Mouse (Mus musculus): ENCODE data around the gene Maml3. TPM values are rescaled to one million over a fixed set of nuclear protein-coding genes. Genes with fewer than 3 reads are reported as not detected.

Maml3 gene
- polyA plus RNA-seq, 1 experiment from 2014 or later = 5.0 TPM

GRCm38 (mm10) chr3:51803903-51804302, 301.0 kb downstream of the Maml3 start:
- peaks cover 26% of the 10 kb centered on the region for H3K4me1 ChIP-seq (replicated peaks; ENCODE audit: control insufficient read depth, insufficient read depth, low read length)
- no peak for ATAC-seq

GRCm38 (mm10) chr3:51799650-51800049, 305.2 kb downstream of the Maml3 start:
- Histone ChIP-seq H3K4me3 (replicated peaks; ENCODE audit: low read length) (no peak overlapping the region), H3K9ac (replicated peaks; ENCODE audit: low read depth, low read length) (no peak overlapping the region), H3K9me3 (ENCODE audit: control insufficient read depth, low read length) (no peaks in the 10 kb centered on the region), H3K4me2 (ENCODE audit: low read length) (no peak overlapping the region), H3K36me3 (ENCODE audit: control insufficient read depth, insufficient read depth) (no peaks in the 10 kb centered on the region), H3K27me3 (replicated peaks; ENCODE audit: control insufficient read depth, insufficient read depth, low read length) (no peaks in the 10 kb centered on the region), H3K27ac (ENCODE audit: low read length) (no peak overlapping the region), H3K4me1 (replicated peaks; ENCODE audit: control insufficient read depth, insufficient read depth, low read length) (peaks cover 22% of the 10 kb centered on the region)
- 78% methylated on average over 9 of the region's 9 CpGs for WGBS
- no peak for ATAC-seq

More at GRCm38 (mm10) chr3:51803903-51804302, 301.0 kb downstream of the Maml3 start:
- Histone ChIP-seq H3K9ac (replicated peaks; ENCODE audit: low read depth, low read length) (no peak overlapping the region), H3K4me2 (ENCODE audit: low read length) (no peak overlapping the region), H3K27ac (ENCODE audit: low read length) (no peak overlapping the region), H3K4me3 (replicated peaks; ENCODE audit: low read length) (no peak overlapping the region), H3K36me3 (ENCODE audit: control insufficient read depth, insufficient read depth) (no peaks in the 10 kb centered on the region), H3K27me3 (replicated peaks; ENCODE audit: control insufficient read depth, insufficient read depth, low read length) (no peaks in the 10 kb centered on the region), H3K9me3 (ENCODE audit: control insufficient read depth, low read length) (no peaks in the 10 kb centered on the region)
- 57% methylated on average over 6 of the region's 6 CpGs for whole genome bisulfite sequencing

- 0 out of 2 replicates have a peak overlapping the region, but pooled peaks have one; percentile 36 for H3K9ac ChIP-seq (replicated peaks; ENCODE audit: low read depth, low read length)
- peak overlapping the region; percentile 37 for H3K4me2 ChIP-seq (ENCODE audit: low read length)
- H3K36me3 ChIP-seq (ENCODE audit: control insufficient read depth, insufficient read depth) = no peaks in the 10 kb centered on the region
- no peaks in the 10 kb centered on the region for H3K9me3 ChIP-seq (ENCODE audit: control insufficient read depth, low read length)
- peaks cover 18% of the 10 kb centered on the region for H3K4me1 ChIP-seq (replicated peaks; ENCODE audit: control insufficient read depth, insufficient read depth, low read length)
- ATAC-seq = no peak
- WGBS = 34% methylated on average over 6 of the region's 6 CpGs
- H3K27me3 ChIP-seq (replicated peaks; ENCODE audit: control insufficient read depth, insufficient read depth, low read length) = no peaks in the 10 kb centered on the region
- peak overlapping the region; percentile 18; the same call in 1 of the 2 replicates for H3K4me3 ChIP-seq (replicated peaks; ENCODE audit: low read length)
- H3K27ac ChIP-seq (ENCODE audit: low read length) = peak overlapping the region; percentile 42; the same call in 1 of the 2 replicates
These were observed 308.0 kb downstream of the Maml3 start for GRCm38 (mm10) chr3:51796838-51797237.

GRCm38 (mm10) chr3:51796219-51796828, 308.6 kb downstream of the Maml3 start:
- peaks cover 18% of the 10 kb centered on the region for H3K4me1 ChIP-seq (replicated peaks; ENCODE audit: control insufficient read depth, insufficient read depth, low read length)
- no peaks in the 10 kb centered on the region for H3K9me3 ChIP-seq (ENCODE audit: control insufficient read depth, low read length)
- peak overlapping the region; percentile 37 for H3K4me2 ChIP-seq (ENCODE audit: low read length)
- 69% methylated on average over 12 of the region's 12 CpGs for WGBS
- H3K27ac ChIP-seq (ENCODE audit: low read length) = peak overlapping the region; percentile 42; the same call in 1 of the 2 replicates
- no peaks in the 10 kb centered on the region for H3K36me3 ChIP-seq (ENCODE audit: control insufficient read depth, insufficient read depth)
- 0 out of 2 replicates have a peak overlapping the region, but pooled peaks have one; percentile 36 for H3K9ac ChIP-seq (replicated peaks; ENCODE audit: low read depth, low read length)
- ATAC-seq = peak; percentile 43; the same call in 1 of the 2 replicates
- H3K4me3 ChIP-seq (replicated peaks; ENCODE audit: low read length) = peak overlapping the region; percentile 18
- no peaks in the 10 kb centered on the region for H3K27me3 ChIP-seq (replicated peaks; ENCODE audit: control insufficient read depth, insufficient read depth, low read length)

- ATAC-seq = no peak
- Histone ChIP-seq H3K4me3 (replicated peaks; ENCODE audit: low read length) (no peak overlapping the region), H3K9ac (replicated peaks; ENCODE audit: low read depth, low read length) (no peak overlapping the region), H3K27ac (ENCODE audit: low read length) (no peak overlapping the region), H3K4me2 (ENCODE audit: low read length) (no peak overlapping the region), H3K4me1 (replicated peaks; ENCODE audit: control insufficient read depth, insufficient read depth, low read length) (peaks cover 13% of the 10 kb centered on the region), H3K9me3 (ENCODE audit: control insufficient read depth, low read length) (no peaks in the 10 kb centered on the region), H3K36me3 (ENCODE audit: control insufficient read depth, insufficient read depth) (no peaks in the 10 kb centered on the region), H3K27me3 (replicated peaks; ENCODE audit: control insufficient read depth, insufficient read depth, low read length) (no peaks in the 10 kb centered on the region)
- 73% methylated on average over 7 of the region's 7 CpGs for WGBS
These were observed 313.3 kb downstream of the Maml3 start for GRCm38 (mm10) chr3:51791542-51791941.

- H3K4me3 ChIP-seq (replicated peaks; ENCODE audit: low read length) = peak overlapping the region; percentile 19; the same call in 1 of the 2 replicates
- no peak overlapping the region for H3K9ac ChIP-seq (replicated peaks; ENCODE audit: low read depth, low read length)
- H3K27ac ChIP-seq (ENCODE audit: low read length) = peak overlapping the region; percentile 73
These were observed 315.4 kb downstream of the Maml3 start for GRCm38 (mm10) chr3:51789389-51789904.

GRCm38 (mm10) chr3:51788591-51789339, 316.1 kb downstream of the Maml3 start:
- Histone ChIP-seq H3K27ac (ENCODE audit: low read length) (peak overlapping the region; percentile 73), H3K4me2 (ENCODE audit: low read length) (peak overlapping the region; percentile 45), H3K4me1 (replicated peaks; ENCODE audit: control insufficient read depth, insufficient read depth, low read length) (peaks cover 12% of the 10 kb centered on the region), H3K36me3 (ENCODE audit: control insufficient read depth, insufficient read depth) (no peaks in the 10 kb centered on the region), H3K27me3 (replicated peaks; ENCODE audit: control insufficient read depth, insufficient read depth, low read length) (no peaks in the 10 kb centered on the region), H3K9me3 (ENCODE audit: control insufficient read depth, low read length) (no peaks in the 10 kb centered on the region), H3K4me3 (replicated peaks; ENCODE audit: low read length) (peak overlapping the region; percentile 19), H3K9ac (replicated peaks; ENCODE audit: low read depth, low read length) (peak overlapping the region; percentile 43)
- under 1% methylated on average over 17 of the region's 17 CpGs for WGBS
- peak; percentile 87 for ATAC-seq

More at GRCm38 (mm10) chr3:51789389-51789904, 315.4 kb downstream of the Maml3 start:
- ATAC-seq = peak; percentile 41
- no peaks in the 10 kb centered on the region for H3K9me3 ChIP-seq (ENCODE audit: control insufficient read depth, low read length)
- 15% methylated on average over 10 of the region's 10 CpGs for WGBS
- H3K36me3 ChIP-seq (ENCODE audit: control insufficient read depth, insufficient read depth) = no peaks in the 10 kb centered on the region
- H3K27me3 ChIP-seq (replicated peaks; ENCODE audit: control insufficient read depth, insufficient read depth, low read length) = no peaks in the 10 kb centered on the region
- peaks cover 12% of the 10 kb centered on the region for H3K4me1 ChIP-seq (replicated peaks; ENCODE audit: control insufficient read depth, insufficient read depth, low read length)
- peak overlapping the region; percentile 45 for H3K4me2 ChIP-seq (ENCODE audit: low read length)

- H3K4me3 ChIP-seq (replicated peaks; ENCODE audit: low read length) = no peak overlapping the region
- 99% methylated on average over 2 of the region's 2 CpGs for WGBS
- H3K9me3 ChIP-seq (ENCODE audit: control insufficient read depth, low read length) = no peaks in the 10 kb centered on the region
- H3K36me3 ChIP-seq (ENCODE audit: control insufficient read depth, insufficient read depth) = no peaks in the 10 kb centered on the region
- no peak for ATAC-seq
- H3K4me1 ChIP-seq (replicated peaks; ENCODE audit: control insufficient read depth, insufficient read depth, low read length) = peaks cover 12% of the 10 kb centered on the region
- no peak overlapping the region for H3K9ac ChIP-seq (replicated peaks; ENCODE audit: low read depth, low read length)
- no peak overlapping the region for H3K27ac ChIP-seq (ENCODE audit: low read length)
- H3K4me2 ChIP-seq (ENCODE audit: low read length) = no peak overlapping the region
- H3K27me3 ChIP-seq (replicated peaks; ENCODE audit: control insufficient read depth, insufficient read depth, low read length) = no peaks in the 10 kb centered on the region
These were observed 316.9 kb downstream of the Maml3 start for GRCm38 (mm10) chr3:51787945-51788344.

- Histone ChIP-seq H3K9me3 (ENCODE audit: control insufficient read depth, low read length) (no peaks in the 10 kb centered on the region), H3K27me3 (replicated peaks; ENCODE audit: control insufficient read depth, insufficient read depth, low read length) (no peaks in the 10 kb centered on the region), H3K27ac (ENCODE audit: low read length) (no peak overlapping the region), H3K9ac (replicated peaks; ENCODE audit: low read depth, low read length) (no peak overlapping the region), H3K4me3 (replicated peaks; ENCODE audit: low read length) (no peak overlapping the region), H3K36me3 (ENCODE audit: control insufficient read depth, insufficient read depth) (no peaks in the 10 kb centered on the region), H3K4me1 (replicated peaks; ENCODE audit: control insufficient read depth, insufficient read depth, low read length) (peaks cover 12% of the 10 kb centered on the region), H3K4me2 (ENCODE audit: low read length) (no peak overlapping the region)
- no peak for ATAC-seq
- 75% methylated on average over 7 of the region's 7 CpGs for WGBS
These were observed 319.1 kb downstream of the Maml3 start for GRCm38 (mm10) chr3:51785796-51786195.
